Mouse (Mus musculus) hindbrain, embryonic 13.5 days (tissue): Measurements from ENCODE around the gene Mocs1. TPM values are rescaled to one million over a fixed set of nuclear protein-coding genes. Genes with fewer than 3 reads are reported as not detected.
"Not testable (repeated sequence)": the region's sequence is repeated elsewhere in the genome, so short reads cannot be mapped to it uniquely, and the experiment has no call there.

Experiments used
- ATAC-seq: fragments of 200-750 bp; cut with Nextera tagmentation; 2 replicates; pipeline ENCODE4 v1.8.0; 2017; ENCODE audit warnings: moderate TSS enrichment; ENCODE audit not compliant: low FRiP score
- H3K27ac ChIP-seq: fragments of 300-500 bp; sonication (generic); 2 replicates; pipeline ENCODE4 v1.5.1; 2015; ENCODE audit warnings: inconsistent platforms, mild to moderate bottlenecking, moderate library complexity
- H3K27me3 ChIP-seq: fragments of 300-500 bp; sonication (generic); 2 replicates; pipeline ENCODE4 v1.6.1; 2015; ENCODE audit warnings: mild to moderate bottlenecking, inconsistent platforms
- H3K36me3 ChIP-seq: fragments of 300-500 bp; sonication (generic); 2 replicates; pipeline ENCODE4 v1.6.1; 2015; ENCODE audit warnings: mild to moderate bottlenecking, inconsistent platforms
- H3K4me1 ChIP-seq: fragments of 300-500 bp; sonication (generic); replicated peaks from 2 replicates; pipeline ENCODE4 v1.6.1; 2015; ENCODE audit warnings: inconsistent platforms
- H3K4me2 ChIP-seq: fragments of 300-500 bp; sonication (generic); 2 replicates; pipeline ENCODE4 v1.6.1; 2015; ENCODE audit warnings: inconsistent platforms, mild to moderate bottlenecking, moderate library complexity
- H3K4me3 ChIP-seq: fragments of 300-500 bp; sonication (generic); 2 replicates; pipeline ENCODE4 v1.5.1; 2015; ENCODE audit warnings: mild to moderate bottlenecking, inconsistent platforms
- H3K9ac ChIP-seq: fragments of 300-500 bp; sonication (generic); 2 replicates; pipeline ENCODE4 v1.6.1; 2015; ENCODE audit warnings: mild to moderate bottlenecking, inconsistent platforms
- H3K9me3 ChIP-seq: fragments of 300-500 bp; sonication (generic); 2 replicates; pipeline ENCODE4 v1.6.1; 2016; ENCODE audit warnings: inconsistent platforms
- WGBS: fragments of 180-500 bp; shearing (Covaris S2); methylation state at CpG from one replicate; pipeline ENCODE4 v1.1.7; 2015; 5-methylcytosine and 5-hydroxymethylcytosine counted together
- polyA plus RNA-seq: library from polyadenylated mRNA; unstranded; fragments of >200 nt; fragmentation: Nextera tagmentation; extraction: Ambion mirVana; gene quantifications from 2 replicates; pipeline ENCODE4 v1.2.1, GENCODE M21; 2015

Gene Mocs1
- polyA plus RNA-seq, 1 experiment from 2014 or later = 3.5 TPM

GRCm38 (mm10) chr17:49435081-49435480 is 6.9 kb downstream of the Mocs1 start:
- WGBS = 94% methylated on average over 10 of the region's 10 CpGs
- no peaks in the 10 kb centered on the region; the same call in 1 of the 2 replicates for H3K9me3 ChIP-seq
- no peak overlapping the region for H3K9ac ChIP-seq

GRCm38 (mm10) chr17:49436631-49437030 is 8.5 kb downstream of the Mocs1 start:
- Histone ChIP-seq H3K27me3 (no peaks in the 10 kb centered on the region), H3K36me3 (peaks cover 36% of the 10 kb centered on the region), H3K4me2 (no peak overlapping the region), H3K9me3 (no peaks in the 10 kb centered on the region; the same call in 1 of the 2 replicates), H3K27ac (no peak overlapping the region), H3K9ac (no peak overlapping the region), H3K4me3 (no peak overlapping the region), H3K4me1 (peaks cover 7% of the 10 kb centered on the region; the same call in 1 of the 2 replicates)
- no peak for ATAC-seq
- 90% methylated on average over 6 of the region's 6 CpGs for WGBS

More at GRCm38 (mm10) chr17:49435081-49435480, 6.9 kb downstream of the Mocs1 start:
- peaks cover 13% of the 10 kb centered on the region for H3K4me1 ChIP-seq
- peaks cover 36% of the 10 kb centered on the region for H3K36me3 ChIP-seq
- no peak overlapping the region for H3K27ac ChIP-seq
- no peak for ATAC-seq
- H3K4me3 ChIP-seq = no peak overlapping the region
- no peaks in the 10 kb centered on the region for H3K27me3 ChIP-seq
- no peak overlapping the region for H3K4me2 ChIP-seq

GRCm38 (mm10) chr17:49437306-49437705 is 9.1 kb downstream of the Mocs1 start:
- not testable (repeated sequence) for H3K4me1 ChIP-seq, H3K4me2 ChIP-seq, H3K4me3 ChIP-seq, H3K9ac ChIP-seq, ATAC-seq, H3K27me3 ChIP-seq, H3K9me3 ChIP-seq, H3K27ac ChIP-seq
- H3K36me3 ChIP-seq = peaks cover 36% of the 10 kb centered on the region

- no peak overlapping the region for H3K4me2 ChIP-seq
- H3K9me3 ChIP-seq = no peaks in the 10 kb centered on the region; the same call in 1 of the 2 replicates
- H3K4me3 ChIP-seq = no peak overlapping the region
- 90% methylated on average over 12 of the region's 12 CpGs for WGBS
- no peaks in the 10 kb centered on the region for H3K27me3 ChIP-seq
- ATAC-seq = no peak
- H3K36me3 ChIP-seq = peaks cover 29% of the 10 kb centered on the region
- H3K9ac ChIP-seq = no peak overlapping the region
- no peak overlapping the region for H3K27ac ChIP-seq
- H3K4me1 ChIP-seq = no peaks in the 10 kb centered on the region
Measured at GRCm38 (mm10) chr17:49438822-49439574, 10.8 kb downstream of the Mocs1 start.

- Histone ChIP-seq H3K4me2 (no peak overlapping the region), H3K27ac (no peak overlapping the region), H3K27me3 (no peaks in the 10 kb centered on the region), H3K36me3 (peaks cover 26% of the 10 kb centered on the region), H3K4me3 (no peak overlapping the region), H3K9ac (no peak overlapping the region), H3K4me1 (no peaks in the 10 kb centered on the region), H3K9me3 (no peaks in the 10 kb centered on the region; the same call in 1 of the 2 replicates)
- WGBS = 92% methylated on average over 4 of the region's 4 CpGs
- ATAC-seq = no peak
Measured at GRCm38 (mm10) chr17:49439706-49440105, 11.5 kb downstream of the Mocs1 start.

GRCm38 (mm10) chr17:49440331-49441130 is 12.4 kb downstream of the Mocs1 start:
- no peak for ATAC-seq
- Histone ChIP-seq H3K9me3 (no peaks in the 10 kb centered on the region; the same call in 1 of the 2 replicates), H3K4me1 (no peaks in the 10 kb centered on the region), H3K27me3 (no peaks in the 10 kb centered on the region), H3K4me3 (no peak overlapping the region), H3K4me2 (no peak overlapping the region), H3K36me3 (peaks cover 18% of the 10 kb centered on the region), H3K9ac (no peak overlapping the region), H3K27ac (no peak overlapping the region)
- 90% methylated on average over 14 of the region's 14 CpGs for WGBS

GRCm38 (mm10) chr17:49442841-49443240 is 14.7 kb downstream of the Mocs1 start:
- ATAC-seq, H3K36me3 ChIP-seq, H3K9me3 ChIP-seq, H3K9ac ChIP-seq, H3K4me1 ChIP-seq, H3K27ac ChIP-seq, H3K4me3 ChIP-seq, H3K4me2 ChIP-seq, H3K27me3 ChIP-seq: not testable (repeated sequence)
- WGBS = 70% methylated on average over 3 of the region's 3 CpGs

GRCm38 (mm10) chr17:49448570-49449229 is 20.5 kb downstream of the Mocs1 start:
- WGBS = 74% methylated on average over 9 of the region's 9 CpGs
- no peak for ATAC-seq
- H3K9ac ChIP-seq = no peak overlapping the region
- peaks cover 13% of the 10 kb centered on the region for H3K36me3 ChIP-seq
- no peaks in the 10 kb centered on the region for H3K9me3 ChIP-seq
- no peak overlapping the region for H3K27ac ChIP-seq
- no peaks in the 10 kb centered on the region for H3K27me3 ChIP-seq
- H3K4me3 ChIP-seq = no peak overlapping the region
- H3K4me1 ChIP-seq = no peaks in the 10 kb centered on the region
- no peak overlapping the region for H3K4me2 ChIP-seq

GRCm38 (mm10) chr17:49449230-49449608 is 21.1 kb downstream of the Mocs1 start:
- Histone ChIP-seq H3K9me3 (no peaks in the 10 kb centered on the region), H3K4me3 (no peak overlapping the region), H3K27me3 (no peaks in the 10 kb centered on the region), H3K9ac (no peak overlapping the region), H3K27ac (no peak overlapping the region), H3K4me2 (no peak overlapping the region), H3K36me3 (peaks cover 17% of the 10 kb centered on the region), H3K4me1 (no peaks in the 10 kb centered on the region)
- ATAC-seq = no peak; the same call in 1 of the 2 replicates
- WGBS = 89% methylated on average over 8 of the region's 8 CpGs

GRCm38 (mm10) chr17:49450922-49451321 is 22.8 kb downstream of the Mocs1 start:
- 85% methylated on average over 6 of the region's 6 CpGs for WGBS
- Histone ChIP-seq H3K9ac (no peak overlapping the region), H3K9me3 (no peaks in the 10 kb centered on the region), H3K27me3 (no peaks in the 10 kb centered on the region), H3K4me3 (no peak overlapping the region), H3K4me2 (no peak overlapping the region), H3K4me1 (no peaks in the 10 kb centered on the region), H3K36me3 (peaks cover 31% of the 10 kb centered on the region), H3K27ac (no peak overlapping the region)
- ATAC-seq = no peak

- Histone ChIP-seq H3K4me1 (no peaks in the 10 kb centered on the region), H3K27ac (no peak overlapping the region), H3K4me3 (no peak overlapping the region), H3K9ac (no peak overlapping the region), H3K9me3 (no peaks in the 10 kb centered on the region), H3K36me3 (peaks cover 30% of the 10 kb centered on the region), H3K27me3 (no peaks in the 10 kb centered on the region), H3K4me2 (no peak overlapping the region)
- ATAC-seq = no peak
- WGBS = 89% methylated on average over 4 of the region's 4 CpGs
Measured at GRCm38 (mm10) chr17:49456334-49456733, 28.2 kb downstream of the Mocs1 start.

GRCm38 (mm10) chr17:49457833-49458232 is 29.7 kb downstream of the Mocs1 start:
- H3K9ac ChIP-seq = no peak overlapping the region
- H3K4me3 ChIP-seq = no peak overlapping the region
- H3K9me3 ChIP-seq = no peaks in the 10 kb centered on the region
- ATAC-seq = no peak
- H3K27me3 ChIP-seq = no peaks in the 10 kb centered on the region
- H3K4me1 ChIP-seq = no peaks in the 10 kb centered on the region
- 96% methylated on average over 3 of the region's 3 CpGs for WGBS
- peaks cover 30% of the 10 kb centered on the region for H3K36me3 ChIP-seq
- H3K27ac ChIP-seq = no peak overlapping the region
- H3K4me2 ChIP-seq = no peak overlapping the region
